Mouse (Mus musculus) B cell, adult 67 days (primary cell): ENCODE results near the gene Aph1b. TPM values are rescaled to one million over a fixed set of nuclear protein-coding genes. Genes with fewer than 3 reads are reported as not detected.

Source experiments
- total RNA-seq, 2 experiments: library from RNA; stranded (reverse); gene quantifications; 4 replicates each; pipeline ENCODE4 v1.2.4; 2023

Gene Aph1b
- total RNA-seq, result 1 to 10 TPM; 1.3 to 2.2 TPM

GRCm38 (mm10) chr9:66795464-66796324, at the start of gene Aph1b:
TSS of gene Aph1b (minus strand) at chr9:66795490.

GRCm38 (mm10) chr9:66834318-66835096, 39.2 kb upstream of the Aph1b start, which contains the start of gene Aph1c:
TSS of gene Aph1c (minus strand) at chr9:66834726.

DNA sequence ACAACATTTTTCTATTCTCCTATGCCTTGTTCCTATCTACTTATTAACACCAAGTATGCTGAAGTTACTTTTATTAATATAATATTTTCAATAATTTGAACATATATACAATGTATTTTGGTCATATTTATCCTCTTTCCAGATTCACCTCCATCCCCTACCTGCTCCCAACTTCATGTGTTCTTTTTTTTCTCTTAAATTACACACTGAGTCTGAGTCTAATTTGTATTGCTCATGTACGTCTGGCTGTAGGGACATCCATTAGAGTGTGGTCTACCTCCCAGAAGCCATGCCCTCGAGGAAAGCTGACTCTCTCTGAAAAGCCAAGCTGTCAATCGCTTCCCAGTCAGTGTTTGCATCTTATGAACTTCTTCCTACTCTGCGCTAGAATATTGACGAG, 1.4 kb upstream of the Aph1b start, which contains the start of gene Gm10647:
Gene Gm10647, plus strand, starts transcription at position 301 of the 400 bp plus-strand sequence.

Other genes starting within 250 kb of the Aph1b start
- 10 to 100 TPM; 93.3 to 96.4 TPM for gene Usp3, start 202.3 kb downstream of the Aph1b start, total RNA-seq
- under 1 TPM; 0.24 to 0.55 TPM for gene Car12, start 81.8 kb downstream of the Aph1b start, total RNA-seq
- not detected for gene Gm10647, start 1.5 kb upstream of the Aph1b start, total RNA-seq
- gene Aph1c, start 39.2 kb upstream of the Aph1b start, total RNA-seq, result 1 to 10 TPM in 1 of 2 experiments, under 1 TPM in 1; 0.49 to 1.5 TPM
- 10 to 100 TPM; 34.0 to 36.7 TPM for gene Rab8b, start 124.2 kb upstream of the Aph1b start, total RNA-seq
- gene Rps27l, start 150.6 kb upstream of the Aph1b start, total RNA-seq, result 10 to 100 TPM; 56.8 to 59.9 TPM
- 10 to 100 TPM; 33.9 to 35.6 TPM for gene Lactb, start 180.0 kb upstream of the Aph1b start, total RNA-seq